Mouse (Mus musculus) G1E (cell line): ENCODE data around the gene Car14.

Experiments
- CTCF ChIP-seq: IDR thresholded peaks from 2 replicates; pipeline ENCODE4 v1.5.1; 2012; ENCODE audit warnings: low read depth, low read length, inconsistent platforms, mixed read lengths
- GATA1 ChIP-seq: IDR thresholded peaks from 2 replicates; pipeline ENCODE4 v1.6.1; 2012; ENCODE audit warnings: borderline replicate concordance, low read length, inconsistent platforms, mixed read lengths
- GATA2 ChIP-seq: IDR thresholded peaks from 2 replicates; pipeline ENCODE4 v1.6.1; 2012; ENCODE audit warnings: low read depth, low read length, inconsistent platforms, borderline replicate concordance
- POLR2AphosphoS5 ChIP-seq: IDR thresholded peaks from 2 replicates; pipeline ENCODE4 v1.6.1; 2012; ENCODE audit warnings: low read depth, low read length, inconsistent platforms; ENCODE audit not compliant: insufficient replicate concordance
- TAL1 ChIP-seq: conservative IDR thresholded peaks from 2 replicates; pipeline ENCODE4 v1.6.1; 2012; ENCODE audit warnings: low read depth, low read length, inconsistent platforms, mixed read lengths

DNA sequence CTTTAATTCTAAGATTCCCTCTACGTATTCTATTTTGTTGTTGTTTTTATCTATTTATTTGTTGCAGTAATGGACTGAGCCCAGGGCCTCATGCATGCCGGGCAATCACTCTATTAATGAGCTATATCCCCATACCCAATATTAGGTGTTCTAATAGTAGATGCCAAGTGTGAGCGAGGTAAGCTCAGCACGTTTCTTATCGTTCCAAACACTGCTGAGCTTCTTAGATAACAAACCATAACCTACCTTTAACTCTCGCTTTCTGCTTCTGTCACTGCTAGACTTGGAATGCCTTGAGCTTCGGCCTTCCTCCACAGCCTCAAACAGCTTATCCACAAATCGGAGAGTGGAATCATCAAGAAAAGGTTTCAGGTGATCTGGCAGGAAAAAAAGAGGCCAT is 53.2 kb downstream of the Car14 start:
- TF ChIP-seq CTCF (no peak), GATA1 (no peak), GATA2 (no peak), TAL1 (peak; percentile 36; the same call in 1 of the 2 replicates), POLR2AphosphoS5 (no peak)
